Mouse (Mus musculus) kidney, embryonic 14.5 days (tissue): ENCODE results near the gene Parp6. TPM values are rescaled to one million over a fixed set of nuclear protein-coding genes. Genes with fewer than 3 reads are reported as not detected.

ENCODE experiments used
- ATAC-seq: fragments of 200-750 bp; cut with Nextera tagmentation; 2 replicates; pipeline ENCODE4 v1.8.0; 2017; ENCODE audit warnings: moderate number of reproducible peaks, mild to moderate bottlenecking, moderate TSS enrichment, moderate library complexity; ENCODE audit not compliant: low FRiP score, low TSS enrichment
- H3K27ac ChIP-seq: fragments of 300-500 bp; sonication (generic); 2 replicates; pipeline ENCODE4 v1.5.1; 2014; ENCODE audit warnings: low read depth, mild to moderate bottlenecking, low read length, moderate library complexity, mixed read lengths
- H3K27me3 ChIP-seq: fragments of 300-500 bp; sonication (generic); 2 replicates; pipeline ENCODE4 v1.6.1; 2014; ENCODE audit warnings: mild to moderate bottlenecking, low read length; ENCODE audit not compliant: control insufficient read depth, insufficient read depth
- H3K36me3 ChIP-seq: fragments of 300-500 bp; sonication (generic); 2 replicates; pipeline ENCODE4 v1.6.1; 2014; ENCODE audit warnings: low read length, mixed read lengths; ENCODE audit not compliant: control insufficient read depth, insufficient read depth
- H3K4me1 ChIP-seq: fragments of 300-500 bp; sonication (generic); 2 replicates; pipeline ENCODE4 v1.6.1; 2014; ENCODE audit warnings: low read length, mixed read lengths; ENCODE audit not compliant: control insufficient read depth, insufficient read depth
- H3K4me2 ChIP-seq: fragments of 300-500 bp; sonication (generic); replicated peaks from 2 replicates; pipeline ENCODE4 v1.6.1; 2014; ENCODE audit warnings: low read depth, mild to moderate bottlenecking, low read length
- H3K4me3 ChIP-seq: fragments of 300-500 bp; sonication (generic); 2 replicates; pipeline ENCODE4 v1.5.1; 2014; ENCODE audit warnings: mild to moderate bottlenecking, low read length
- H3K9ac ChIP-seq: fragments of 300-500 bp; sonication (generic); 2 replicates; pipeline ENCODE4 v1.6.1; 2014; ENCODE audit warnings: low read depth, mild to moderate bottlenecking, low read length, moderate library complexity
- H3K9me3 ChIP-seq: fragments of 300-500 bp; sonication (generic); 2 replicates; pipeline ENCODE4 v1.6.1; 2016; ENCODE audit warnings: low read length; ENCODE audit not compliant: control insufficient read depth
- WGBS: fragments of 180-500 bp; shearing (Covaris S2); extraction: QIAGEN DNeasy Blood & Tissue Kit; methylation state at CpG from one replicate; pipeline ENCODE4 v1.1.7; 2014; 5-methylcytosine and 5-hydroxymethylcytosine counted together
- polyA plus RNA-seq: library from polyadenylated mRNA; unstranded; fragments of >200 nt; fragmentation: Nextera tagmentation; extraction: Ambion mirVana; gene quantifications from 2 replicates; pipeline ENCODE4 v1.2.1, GENCODE M21; 2014

The Parp6 gene
- polyA plus RNA-seq, 1 experiment from 2014 or later = 23.9 TPM

GRCm38 (mm10) chr9:59589703-59590439, 27.2 kb upstream of the Parp6 start:
- Histone ChIP-seq H3K9me3 (no peaks in the 10 kb centered on the region), H3K36me3 (no peaks in the 10 kb centered on the region), H3K4me2 (no peak overlapping the region), H3K27me3 (peaks cover 6% of the 10 kb centered on the region; the same call in 1 of the 2 replicates), H3K9ac (no peak overlapping the region), H3K4me1 (no peaks in the 10 kb centered on the region), H3K27ac (no peak overlapping the region), H3K4me3 (no peak overlapping the region)
- WGBS = 76% methylated on average over 10 of the region's 10 CpGs
- no peak for ATAC-seq

- H3K9ac ChIP-seq = no peak overlapping the region
- H3K27ac ChIP-seq = no peak overlapping the region
- no peak overlapping the region for H3K4me3 ChIP-seq
- H3K4me2 ChIP-seq = no peak overlapping the region
- no peaks in the 10 kb centered on the region for H3K4me1 ChIP-seq
- H3K27me3 ChIP-seq = 0 out of 2 replicates have a peak, but pooled peaks cover 5% of the 10 kb centered on the region
- no peak for ATAC-seq
- H3K9me3 ChIP-seq = no peaks in the 10 kb centered on the region
- 86% methylated on average over 8 of the region's 8 CpGs for WGBS
- no peaks in the 10 kb centered on the region for H3K36me3 ChIP-seq
These were observed 15.4 kb upstream of the Parp6 start for GRCm38 (mm10) chr9:59601661-59602060.

GRCm38 (mm10) chr9:59605967-59606366, 11.1 kb upstream of the Parp6 start:
- no peaks in the 10 kb centered on the region for H3K36me3 ChIP-seq
- H3K4me1 ChIP-seq = no peaks in the 10 kb centered on the region
- no peaks in the 10 kb centered on the region for H3K9me3 ChIP-seq
- H3K27me3 ChIP-seq = 0 out of 2 replicates have a peak, but pooled peaks cover 5% of the 10 kb centered on the region
- no peak overlapping the region for H3K9ac ChIP-seq
- 48% methylated on average over 6 of the region's 6 CpGs for WGBS
- H3K4me2 ChIP-seq = no peak overlapping the region
- no peak overlapping the region for H3K4me3 ChIP-seq
- no peak overlapping the region for H3K27ac ChIP-seq
- no peak for ATAC-seq

GRCm38 (mm10) chr9:59610950-59611349, 6.1 kb upstream of the Parp6 start:
- H3K9ac ChIP-seq = no peak overlapping the region
- no peaks in the 10 kb centered on the region for H3K36me3 ChIP-seq
- H3K9me3 ChIP-seq = no peaks in the 10 kb centered on the region
- H3K27ac ChIP-seq = no peak overlapping the region
- H3K4me1 ChIP-seq = no peaks in the 10 kb centered on the region
- no peak overlapping the region for H3K4me2 ChIP-seq
- no peak for ATAC-seq
- no peak overlapping the region for H3K4me3 ChIP-seq
- 85% methylated on average over 2 of the region's 2 CpGs for WGBS
- H3K27me3 ChIP-seq = no peaks in the 10 kb centered on the region

GRCm38 (mm10) chr9:59615797-59616196, 1.3 kb upstream of the Parp6 start:
- Histone ChIP-seq H3K4me2 (no peak overlapping the region), H3K36me3 (no peaks in the 10 kb centered on the region), H3K4me1 (peaks cover 7% of the 10 kb centered on the region; the same call in 1 of the 2 replicates), H3K9me3 (no peaks in the 10 kb centered on the region), H3K4me3 (no peak overlapping the region), H3K27ac (no peak overlapping the region), H3K9ac (no peak overlapping the region), H3K27me3 (no peaks in the 10 kb centered on the region)
- no peak for ATAC-seq
- WGBS = 93% methylated on average over 2 of the region's 2 CpGs

GRCm38 (mm10) chr9:59617307-59617973, 356 bp downstream of the Parp6 start:
- no peaks in the 10 kb centered on the region for H3K9me3 ChIP-seq
- peak overlapping the region; percentile 86 for H3K9ac ChIP-seq
- peaks cover 7% of the 10 kb centered on the region; the same call in 1 of the 2 replicates for H3K4me1 ChIP-seq
- under 1% methylated on average over 55 of the region's 58 CpGs for WGBS
- H3K4me2 ChIP-seq = peak overlapping the region; percentile 50
- ATAC-seq = no peak
- peaks cover 2% of the 10 kb centered on the region; the same call in 1 of the 2 replicates for H3K36me3 ChIP-seq
- H3K4me3 ChIP-seq = peak overlapping the region; percentile 85
- H3K27ac ChIP-seq = peak overlapping the region; percentile 83
- no peaks in the 10 kb centered on the region for H3K27me3 ChIP-seq

GRCm38 (mm10) chr9:59638372-59638771, 21.3 kb downstream of the Parp6 start:
- H3K9ac ChIP-seq = no peak overlapping the region
- H3K27me3 ChIP-seq = no peaks in the 10 kb centered on the region
- no peak overlapping the region for H3K4me3 ChIP-seq
- ATAC-seq = no peak
- no peak overlapping the region for H3K27ac ChIP-seq
- no peak overlapping the region for H3K4me2 ChIP-seq
- H3K36me3 ChIP-seq = peaks cover 65% of the 10 kb centered on the region
- no peaks in the 10 kb centered on the region for H3K9me3 ChIP-seq
- no peaks in the 10 kb centered on the region for H3K4me1 ChIP-seq
- 90% methylated on average over 1 of the region's 1 CpGs for WGBS

- 90% methylated on average over 4 of the region's 4 CpGs for WGBS
- H3K36me3 ChIP-seq = peaks cover 52% of the 10 kb centered on the region
- no peak for ATAC-seq
These were observed 22.9 kb downstream of the Parp6 start for GRCm38 (mm10) chr9:59639936-59640335.

GRCm38 (mm10) chr9:59641320-59641719, 24.2 kb downstream of the Parp6 start:
- no peak for ATAC-seq
- Histone ChIP-seq H3K27me3 (no peaks in the 10 kb centered on the region), H3K9ac (no peak overlapping the region), H3K9me3 (no peaks in the 10 kb centered on the region), H3K27ac (no peak overlapping the region), H3K36me3 (peaks cover 40% of the 10 kb centered on the region), H3K4me2 (no peak overlapping the region), H3K4me3 (no peak overlapping the region), H3K4me1 (no peaks in the 10 kb centered on the region)
- 75% methylated on average over 2 of the region's 2 CpGs for WGBS

More at GRCm38 (mm10) chr9:59639936-59640335, 22.9 kb downstream of the Parp6 start:
- Histone ChIP-seq H3K27ac (no peak overlapping the region), H3K9me3 (no peaks in the 10 kb centered on the region), H3K27me3 (no peaks in the 10 kb centered on the region), H3K4me2 (no peak overlapping the region), H3K9ac (no peak overlapping the region), H3K4me1 (no peaks in the 10 kb centered on the region), H3K4me3 (no peak overlapping the region)
